Mouse (Mus musculus) megakaryocyte-erythroid progenitor cell, adult 5 weeks (primary cell): ENCODE results near the gene Fam76a. TPM values are rescaled to one million over a fixed set of nuclear protein-coding genes. Genes with fewer than 3 reads are reported as not detected.

Experiments used
- polyA plus RNA-seq: library from polyadenylated mRNA; stranded (reverse); fragments of >175 nt; gene quantifications from 2 replicates; pipeline ENCODE4 v1.2.3, GENCODE M21; 2012

The Fam76a gene
- polyA plus RNA-seq, result 14.3 and 14.6 TPM in 2 replicates

DNA sequence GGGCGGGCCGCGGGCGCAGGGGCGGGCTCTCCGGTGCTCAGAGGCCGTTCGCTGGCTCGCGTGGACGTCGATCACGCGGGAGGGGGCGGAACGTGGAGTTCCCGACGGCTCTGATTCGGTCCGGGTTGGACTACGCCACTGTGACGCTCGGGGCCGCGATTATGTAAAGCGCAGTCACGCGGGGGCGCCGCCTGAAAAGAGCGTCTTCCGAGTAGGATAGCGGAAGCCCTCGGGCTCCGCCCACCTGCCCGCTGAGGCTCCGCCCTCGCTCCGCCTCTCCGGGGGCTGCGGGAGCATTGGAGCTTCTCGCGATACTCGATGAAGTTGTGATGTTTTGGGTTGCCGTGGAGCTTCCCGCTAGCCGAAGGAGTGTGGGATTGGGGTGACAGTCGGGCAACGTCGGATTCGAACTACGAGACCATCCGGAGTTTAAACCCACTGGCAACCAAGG is at the start of gene Fam76a:
Fam76a (minus strand) TSS at position 1 of the 451 bp plus-strand sequence.

DNA sequence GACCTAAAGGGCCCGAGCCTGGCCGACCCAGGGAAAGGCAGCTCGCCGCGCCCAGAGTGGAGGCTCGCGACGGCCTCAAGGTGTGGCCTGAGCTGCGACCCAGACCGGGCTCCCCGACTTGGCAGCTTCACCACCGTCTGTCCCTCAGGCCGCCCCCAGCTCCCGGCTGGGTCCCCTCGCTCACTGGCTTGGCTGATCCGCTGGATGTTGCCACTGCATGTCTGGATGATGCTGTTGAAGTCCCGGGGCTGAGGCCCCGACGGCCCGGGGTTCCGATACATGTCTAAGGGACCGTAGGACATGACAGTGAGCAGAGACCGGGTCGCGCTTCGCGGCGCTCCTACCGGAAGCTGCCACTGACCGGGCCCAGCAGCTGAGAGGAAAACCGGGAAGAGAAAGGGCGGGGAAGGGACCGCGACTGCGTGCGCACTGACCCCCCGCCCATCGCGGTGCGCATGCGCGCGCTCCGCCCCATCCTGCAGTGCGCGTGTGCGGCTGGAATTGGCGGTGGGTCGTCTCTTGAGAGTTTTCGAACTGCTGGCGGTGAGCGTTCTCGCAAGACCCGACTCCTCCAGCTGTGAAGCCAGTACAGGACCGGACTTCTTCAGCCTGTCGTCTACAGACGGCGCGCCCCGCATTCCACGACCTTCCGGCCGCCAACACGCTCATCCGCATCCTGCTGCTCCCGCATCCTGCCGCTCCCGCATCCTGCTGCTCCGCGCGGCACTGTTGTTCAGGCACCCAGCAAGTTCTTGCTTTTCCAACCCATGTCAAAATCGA is 38.1 kb downstream of the Fam76a start, which contains the start of gene Stx12:
Stx12 (minus strand) TSS at position 446 of the 780 bp plus-strand sequence.

Other genes starting within 250 kb of the Fam76a start
- gene Xkr8, start 190.0 kb downstream of the Fam76a start, polyA plus RNA-seq, result 0.74 and 0.90 TPM in 2 replicates
- gene Smpdl3b, start 165.3 kb downstream of the Fam76a start, polyA plus RNA-seq, result 0.03 and 0.11 TPM in 2 replicates
- gene Rpa2, start 154.2 kb downstream of the Fam76a start, polyA plus RNA-seq, result 68.8 and 72.7 TPM in 2 replicates
- 27.8 and 50.0 TPM in 2 replicates for gene Themis2, start 126.2 kb downstream of the Fam76a start, polyA plus RNA-seq
- gene Ppp1r8, start 79.4 kb downstream of the Fam76a start, polyA plus RNA-seq, result 48.2 and 54.9 TPM in 2 replicates
- 5.6 and 6.6 TPM in 2 replicates for gene Stx12, start 38.0 kb downstream of the Fam76a start, polyA plus RNA-seq
- gene Fgr, start 51.5 kb upstream of the Fam76a start, polyA plus RNA-seq, result 2.4 and 3.1 TPM in 2 replicates
- 35.9 and 53.6 TPM in 2 replicates for gene Ahdc1, start 88.7 kb upstream of the Fam76a start, polyA plus RNA-seq
- 101 and 104 TPM in 2 replicates for gene Wasf2, start 207.9 kb upstream of the Fam76a start, polyA plus RNA-seq